Mouse (Mus musculus) bone marrow, adult 2 months (tissue): ENCODE data around the gene Mpdz. TPM values are rescaled to one million over a fixed set of nuclear protein-coding genes. Genes with fewer than 3 reads are reported as not detected.

Source experiments
- H3K27ac ChIP-seq: fragments of 200-500 bp; 2 replicates; pipeline ENCODE4 v1.5.1; 2012; ENCODE audit warnings: low read depth, mild to moderate bottlenecking, control low read depth, inconsistent platforms, low read length; ENCODE audit not compliant: control insufficient read depth, poor library complexity, insufficient read depth
- H3K4me1 ChIP-seq: fragments of 200-500 bp; 2 replicates; pipeline ENCODE4 v1.6.1; 2011; ENCODE audit warnings: low read length; ENCODE audit not compliant: control insufficient read depth, insufficient read depth
- H3K4me3 ChIP-seq: fragments of 200-500 bp; replicated peaks from 2 replicates; pipeline ENCODE3; 2011; ENCODE audit warnings: mild to moderate bottlenecking, low read depth, low read length, control low read depth; ENCODE audit not compliant: control insufficient read depth
- CTCF ChIP-seq: fragments of 200-500 bp; IDR thresholded peaks from 2 replicates; pipeline ENCODE4 v1.5.1; 2011; ENCODE audit warnings: low read length, control low read depth; ENCODE audit not compliant: control insufficient read depth, insufficient read depth
- POLR2A ChIP-seq: fragments of 200-500 bp; IDR thresholded peaks from 2 replicates; pipeline ENCODE4 v1.6.1; 2011; ENCODE audit warnings: low read depth, mild to moderate bottlenecking, control low read depth, low read length, borderline replicate concordance; ENCODE audit not compliant: control insufficient read depth
- WGBS: fragments of 180-500 bp; shearing (Covaris S2); methylation state at CpG from one replicate; pipeline ENCODE4 v1.1.7; 2018; 5-methylcytosine and 5-hydroxymethylcytosine counted together
- polyA plus RNA-seq: library from polyadenylated mRNA; stranded (reverse); fragments of >200 nt; gene quantifications from 2 replicates; pipeline ENCODE4 v1.2.4, GENCODE M21; 2011; ENCODE audit warnings: low replicate concordance; ENCODE audit not compliant: missing spikeins, insufficient read depth, insufficient read length

The Mpdz gene
- polyA plus RNA-seq, 1 experiment, result 9.8 TPM

DNA sequence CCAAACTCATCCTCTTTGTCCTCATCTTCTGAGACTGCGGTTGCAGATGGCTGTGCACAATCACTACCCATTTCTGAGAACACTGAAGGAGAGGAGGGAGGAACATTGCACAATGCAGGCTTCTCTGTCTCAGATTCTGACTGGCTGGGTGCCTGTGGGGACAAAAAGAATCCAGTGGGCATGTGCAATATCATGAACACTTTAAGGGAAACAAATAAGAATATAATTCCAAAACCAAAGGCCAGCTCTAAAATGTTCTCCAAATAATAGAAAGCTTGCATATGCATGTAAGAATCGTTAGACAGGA, 132.5 kb downstream of the Mpdz start:
- 81% methylated on average over 2 of the region's 2 CpGs for WGBS

DNA sequence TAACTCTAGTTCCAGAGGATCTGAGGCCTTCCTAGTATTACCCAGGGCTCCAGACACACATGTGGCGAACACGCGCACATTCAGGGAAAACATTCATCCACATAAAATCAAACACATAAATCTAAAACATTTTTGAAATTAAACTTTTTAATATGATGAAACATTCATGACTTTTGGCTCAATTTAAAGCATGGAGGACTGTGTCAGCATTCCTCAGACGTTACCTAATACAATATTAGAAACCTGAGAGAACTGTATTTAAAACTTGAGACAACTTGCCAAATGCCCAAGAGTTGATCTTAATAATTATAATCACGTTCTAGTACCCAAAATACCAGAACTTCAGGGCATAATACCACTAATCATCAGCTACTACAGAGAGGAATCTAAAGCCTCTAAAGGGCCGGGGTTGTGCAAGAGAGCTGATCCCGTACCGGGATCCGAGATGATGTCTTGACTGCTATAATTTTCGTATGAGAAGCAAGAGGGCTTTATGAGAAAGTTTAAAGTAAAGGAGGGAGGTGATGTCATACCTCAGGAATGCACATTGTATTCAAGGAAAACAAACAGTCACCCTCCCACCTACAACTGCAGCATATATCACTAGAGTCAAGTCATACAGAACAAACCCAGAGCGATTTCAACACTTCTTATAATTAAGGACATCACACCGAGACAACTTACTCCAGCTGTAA, 133.0 kb downstream of the Mpdz start:
- 84% methylated on average over 12 of the region's 12 CpGs for WGBS
- TF ChIP-seq CTCF, result no peak
- TF ChIP-seq POLR2A, result no peak
- H3K4me3 ChIP-seq, result no peak overlapping the region

More for the DNA sequence above, 132.5 kb downstream of the Mpdz start:
- TF ChIP-seq POLR2A, result no peak
- TF ChIP-seq CTCF, result no peak
- no peak overlapping the region for H3K4me3 ChIP-seq
- H3K27ac ChIP-seq, result no peak overlapping the region
- H3K4me1 ChIP-seq, result no peaks in the 10 kb centered on the region

DNA sequence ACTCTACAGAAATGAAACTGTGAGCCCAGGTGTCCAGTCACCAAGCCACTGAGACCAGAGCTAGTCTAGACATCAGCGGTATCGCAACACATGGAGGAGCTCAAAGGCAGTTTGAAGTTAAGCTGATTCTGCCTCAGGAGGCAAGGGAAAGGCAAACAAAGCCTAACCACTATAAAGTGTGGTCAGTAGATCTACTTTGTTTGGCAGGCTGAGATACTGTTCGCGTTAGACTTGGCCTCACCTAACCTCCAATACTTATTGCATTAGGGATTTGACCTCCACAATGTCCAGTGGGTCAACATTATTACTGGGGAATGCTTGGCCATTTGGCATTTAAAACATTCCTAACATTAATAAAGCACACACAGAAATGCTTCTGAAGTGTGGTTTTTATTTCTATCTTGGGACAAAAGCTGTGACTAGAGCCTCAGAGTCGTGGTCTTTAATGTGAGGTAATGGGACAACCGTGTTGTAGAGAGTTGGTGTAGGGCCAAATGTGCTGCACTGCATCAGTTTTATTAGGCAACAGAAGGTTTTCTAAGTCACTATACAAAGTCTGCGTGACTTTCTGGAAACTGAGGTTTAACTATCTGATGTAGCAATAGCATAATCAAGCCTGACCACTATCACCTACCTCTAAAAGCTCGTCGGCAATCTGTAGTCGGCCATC, 134.9 kb downstream of the Mpdz start:
- 82% methylated on average over 10 of the region's 10 CpGs for WGBS
- H3K4me1 ChIP-seq, result no peaks in the 10 kb centered on the region
- H3K4me3 ChIP-seq, result no peak overlapping the region
- H3K27ac ChIP-seq, result no peak overlapping the region
- TF ChIP-seq POLR2A (no peak), CTCF (no peak)

More for the DNA sequence above, 133.0 kb downstream of the Mpdz start:
- Histone ChIP-seq H3K4me1 (no peaks in the 10 kb centered on the region), H3K27ac (no peak overlapping the region)

DNA sequence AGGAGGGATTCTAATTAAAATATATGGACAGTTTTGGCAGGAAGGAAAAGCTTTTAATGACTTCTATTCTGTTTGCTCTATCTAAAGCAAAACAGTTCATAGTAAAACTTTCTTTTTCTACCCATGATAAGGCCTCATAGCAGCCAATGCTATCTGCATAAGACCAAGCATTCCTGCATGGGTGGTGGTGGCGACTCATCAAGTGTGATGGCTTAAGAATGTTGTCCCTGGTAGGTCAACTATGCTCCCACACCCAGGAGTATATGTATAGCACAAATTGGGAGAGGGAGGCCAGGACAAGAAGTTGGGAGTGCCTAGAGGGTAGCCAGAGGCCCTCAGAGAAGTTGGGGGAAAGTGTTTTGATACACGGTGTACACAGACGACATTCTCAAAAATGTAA, 140.6 kb downstream of the Mpdz start:
- Histone ChIP-seq H3K27ac (no peak overlapping the region), H3K4me1 (no peaks in the 10 kb centered on the region), H3K4me3 (no peak overlapping the region)
- WGBS, result 85% methylated on average over 3 of the region's 3 CpGs
- TF ChIP-seq POLR2A (no peak), CTCF (no peak)

DNA sequence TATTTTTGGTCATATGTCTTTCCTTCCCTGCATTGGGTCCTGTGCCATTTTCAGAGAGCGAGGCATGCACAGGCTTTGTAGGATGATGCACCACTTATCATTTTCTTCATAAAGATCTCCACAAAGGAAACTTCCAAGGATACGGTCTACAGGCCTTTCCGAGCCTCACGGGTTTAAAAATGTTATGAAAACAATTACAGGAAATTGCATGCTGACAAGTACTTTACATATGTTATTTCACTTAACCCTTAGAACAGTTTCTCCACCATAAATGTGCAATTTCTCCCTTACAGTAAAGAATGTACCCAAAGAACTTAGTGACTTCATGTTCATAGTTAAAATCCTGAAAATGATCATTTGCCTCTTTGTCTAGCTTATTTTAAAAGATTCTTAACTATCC, 144.2 kb downstream of the Mpdz start:
- H3K4me3 ChIP-seq, result no peak overlapping the region
- 87% methylated on average over 4 of the region's 4 CpGs for WGBS
- no peak overlapping the region for H3K27ac ChIP-seq
- H3K4me1 ChIP-seq, result no peaks in the 10 kb centered on the region
- TF ChIP-seq CTCF (no peak), POLR2A (no peak)

DNA sequence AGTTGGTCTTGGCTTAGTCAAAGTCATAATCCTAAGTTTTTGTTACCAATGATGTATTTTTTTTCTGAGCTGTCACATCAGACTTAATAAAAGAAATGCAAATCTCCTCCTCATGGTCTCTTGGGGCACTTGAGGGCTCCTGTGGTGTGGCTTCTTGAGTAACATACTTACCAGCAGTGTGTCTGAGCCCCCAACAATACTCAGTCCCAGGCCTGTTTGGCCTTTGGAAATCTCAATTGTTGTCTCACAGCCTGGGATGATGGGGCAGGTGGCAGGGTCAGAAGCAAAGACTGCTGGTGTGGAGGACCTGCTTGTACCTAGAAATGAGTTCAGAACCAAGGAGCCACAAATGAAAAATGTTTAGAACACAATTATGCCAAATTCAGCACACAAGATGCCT, 149.3 kb downstream of the Mpdz start:
- H3K4me1 ChIP-seq, result no peaks in the 10 kb centered on the region
- TF ChIP-seq CTCF, result no peak
- no peak for TF ChIP-seq POLR2A
- H3K27ac ChIP-seq, result no peak overlapping the region
- no peak overlapping the region for H3K4me3 ChIP-seq

DNA sequence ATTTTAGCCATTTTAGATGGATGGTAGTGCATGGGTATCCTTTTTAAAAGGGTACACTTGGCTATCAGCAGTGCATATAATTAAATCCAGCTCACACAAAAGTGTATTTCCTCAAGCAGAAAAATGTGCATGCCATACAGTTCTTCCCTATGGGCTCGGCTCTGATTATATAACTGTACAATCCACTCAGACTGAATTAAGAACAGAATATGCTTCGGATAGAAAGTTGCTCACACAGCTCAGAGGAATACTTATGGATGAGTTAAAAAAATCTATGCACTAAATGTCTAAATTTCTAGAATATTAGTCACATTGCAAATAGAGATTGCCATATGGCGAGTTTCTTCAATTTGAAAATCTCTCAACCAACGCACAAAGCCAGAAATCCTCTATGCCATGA, 157.1 kb downstream of the Mpdz start:
- WGBS, result 87% methylated on average over 4 of the region's 4 CpGs
- H3K27ac ChIP-seq, result no peak overlapping the region
- TF ChIP-seq POLR2A (no peak), CTCF (no peak)
- H3K4me3 ChIP-seq, result no peak overlapping the region
- no peaks in the 10 kb centered on the region for H3K4me1 ChIP-seq

DNA sequence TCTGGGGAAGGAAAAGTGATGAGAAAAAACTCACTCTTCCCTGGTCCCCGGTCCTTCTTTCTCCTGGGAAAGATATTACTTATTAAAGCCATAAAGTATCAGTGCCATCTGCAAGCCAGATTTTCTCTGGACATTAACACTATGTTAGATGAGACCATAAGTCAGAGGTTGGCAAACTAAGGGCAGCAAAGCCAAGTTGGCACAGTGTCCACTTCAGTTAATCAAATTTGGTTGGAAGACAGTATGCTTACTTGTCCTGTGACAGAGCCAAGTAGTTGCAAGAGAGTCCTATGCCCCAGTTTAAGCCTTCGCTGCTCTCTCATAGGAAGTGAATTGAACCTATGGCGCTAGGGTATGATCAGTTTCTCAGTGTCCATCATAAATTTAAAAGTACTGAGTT, 159.0 kb downstream of the Mpdz start:
- 83% methylated on average over 3 of the region's 3 CpGs for WGBS
- TF ChIP-seq POLR2A (no peak), CTCF (no peak)
- no peak overlapping the region for H3K27ac ChIP-seq
- H3K4me3 ChIP-seq, result no peak overlapping the region
- no peaks in the 10 kb centered on the region for H3K4me1 ChIP-seq

DNA sequence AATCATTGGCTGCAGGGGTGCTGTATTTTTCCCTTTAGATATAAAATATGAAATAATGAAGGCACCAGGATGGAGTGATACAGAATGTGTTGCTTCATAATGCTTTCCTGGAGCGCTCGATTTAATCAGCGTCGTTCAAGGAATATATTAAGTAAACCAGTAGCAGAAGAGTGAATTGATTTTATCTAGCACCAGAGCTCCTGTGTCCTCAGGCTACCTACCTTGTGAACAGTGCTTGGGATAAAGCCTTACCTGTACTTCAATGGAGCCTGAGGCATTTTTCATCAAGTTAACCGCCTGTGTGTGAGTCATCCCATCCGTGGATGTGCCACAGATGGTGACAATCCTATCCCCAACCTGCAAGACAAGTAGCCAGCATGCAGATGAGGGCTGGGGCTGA, 159.5 kb downstream of the Mpdz start:
- TF ChIP-seq CTCF (no peak), POLR2A (no peak)
- Histone ChIP-seq H3K4me1 (no peaks in the 10 kb centered on the region), H3K27ac (no peak overlapping the region), H3K4me3 (no peak overlapping the region)
- 90% methylated on average over 6 of the region's 6 CpGs for WGBS
